Mouse (Mus musculus) hindbrain, embryonic 10.5 days (tissue): ENCODE results near the gene Pdcd1lg2. TPM values are rescaled to one million over a fixed set of nuclear protein-coding genes. Genes with fewer than 3 reads are reported as not detected.

Experiments used
- DNase-seq: peaks from one replicate; pipeline ENCODE4 v3.0.0-alpha.2; 2017; ENCODE audit warnings: low spot score
- H3K27ac ChIP-seq: fragments of 300-500 bp; sonication (generic); 2 replicates; pipeline ENCODE4 v1.5.1; 2016; ENCODE audit warnings: mild to moderate bottlenecking, moderate library complexity
- H3K27me3 ChIP-seq: fragments of 300-500 bp; sonication (generic); 2 replicates; pipeline ENCODE4 v1.6.1; 2016; ENCODE audit warnings: mild to moderate bottlenecking; ENCODE audit not compliant: poor library complexity, insufficient read depth, severe bottlenecking
- H3K36me3 ChIP-seq: fragments of 300-500 bp; sonication (generic); 2 replicates; pipeline ENCODE4 v1.6.1; 2016; ENCODE audit warnings: mild to moderate bottlenecking, moderate library complexity
- H3K4me1 ChIP-seq: fragments of 300-500 bp; sonication (generic); replicated peaks from 2 replicates; pipeline ENCODE4 v1.6.1; 2016; ENCODE audit warnings: mild to moderate bottlenecking
- H3K4me3 ChIP-seq: fragments of 300-500 bp; sonication (generic); 2 replicates; pipeline ENCODE4 v1.5.1; 2016; ENCODE audit warnings: mild to moderate bottlenecking, moderate library complexity
- H3K9me3 ChIP-seq: fragments of 300-500 bp; sonication (generic); 2 replicates; pipeline ENCODE4 v1.6.1; 2016; ENCODE audit warnings: mild to moderate bottlenecking, moderate library complexity
- WGBS: fragments of 180-500 bp; shearing (Covaris S2); methylation state at CpG from one replicate; pipeline ENCODE4 v1.1.7; 2016; 5-methylcytosine and 5-hydroxymethylcytosine counted together
- polyA plus RNA-seq: library from polyadenylated mRNA; unstranded; fragments of >200 nt; fragmentation: Nextera tagmentation; extraction: Ambion mirVana; gene quantifications from 2 replicates; pipeline ENCODE4 v1.2.1, GENCODE M21; 2016

Gene Pdcd1lg2
- polyA plus RNA-seq, 1 experiment from 2014 or later = not detected

DNA sequence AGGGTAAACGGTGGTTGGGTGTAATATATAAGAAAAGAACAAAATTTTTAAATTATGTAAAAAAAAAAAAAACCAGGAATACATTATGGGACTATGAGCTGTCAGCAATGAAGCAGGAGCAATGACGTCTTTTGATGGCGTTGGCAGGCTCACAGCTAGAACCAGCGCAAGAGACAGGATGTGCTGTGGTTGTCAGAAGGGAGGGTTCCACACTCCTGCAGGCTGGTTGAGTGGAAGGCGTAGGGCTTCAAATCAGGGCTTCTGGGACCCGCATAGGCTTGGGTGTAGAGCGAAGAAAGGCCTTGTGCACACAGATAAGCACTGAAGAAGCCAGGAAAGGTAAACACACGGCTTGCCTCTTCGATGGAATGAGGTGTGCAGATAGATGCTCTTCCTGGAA, 56.1 kb downstream of the Pdcd1lg2 start:
- Histone ChIP-seq H3K4me1 (peaks cover 11% of the 10 kb centered on the region), H3K27ac (no peak overlapping the region), H3K27me3 (no peaks in the 10 kb centered on the region), H3K36me3 (no peaks in the 10 kb centered on the region), H3K9me3 (no peaks in the 10 kb centered on the region), H3K4me3 (no peak overlapping the region)
- DNase-seq = no peak
- WGBS = 92% methylated on average over 9 of the region's 9 CpGs

DNA sequence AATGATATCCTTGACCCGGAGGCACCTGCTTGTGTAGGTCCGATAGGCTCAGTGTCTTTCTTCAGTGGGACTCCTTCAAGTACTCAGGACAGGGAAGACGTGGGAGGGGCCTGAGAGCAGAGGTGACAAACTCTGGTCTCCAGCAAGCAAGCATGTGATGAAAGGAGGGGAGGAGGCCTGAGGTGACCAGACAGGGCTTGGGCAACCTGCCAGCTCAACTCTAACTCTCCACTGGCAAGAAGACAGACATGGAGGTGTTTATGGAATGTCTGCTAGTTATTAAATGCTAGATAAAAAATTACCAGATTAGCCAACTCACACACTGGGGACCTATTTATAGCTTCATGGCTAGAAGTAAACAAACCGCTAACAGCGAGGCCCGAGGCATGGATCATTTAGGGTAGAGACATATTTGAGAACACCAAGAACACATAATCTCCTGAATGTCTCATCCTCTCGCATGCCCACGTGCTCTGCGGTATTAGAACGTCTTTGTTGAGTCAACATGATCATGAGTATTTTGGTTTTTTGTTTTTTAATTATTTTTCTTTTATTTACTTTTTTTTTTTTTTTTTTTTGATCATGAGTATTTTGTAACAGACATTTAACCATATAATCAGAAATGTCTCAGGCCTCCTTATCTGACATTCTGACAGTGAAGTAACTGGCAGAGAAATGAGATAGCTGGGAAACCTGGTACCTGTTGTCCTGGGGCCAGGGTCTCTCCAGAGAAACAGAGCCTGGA, 58.4 kb downstream of the Pdcd1lg2 start:
- H3K27ac ChIP-seq = no peak overlapping the region
- WGBS = 90% methylated on average over 10 of the region's 10 CpGs
- no peaks in the 10 kb centered on the region for H3K27me3 ChIP-seq
- H3K4me3 ChIP-seq = no peak overlapping the region
- no peaks in the 10 kb centered on the region for H3K9me3 ChIP-seq
- no peaks in the 10 kb centered on the region for H3K36me3 ChIP-seq
- no peak for DNase-seq
- peaks cover 11% of the 10 kb centered on the region for H3K4me1 ChIP-seq

DNA sequence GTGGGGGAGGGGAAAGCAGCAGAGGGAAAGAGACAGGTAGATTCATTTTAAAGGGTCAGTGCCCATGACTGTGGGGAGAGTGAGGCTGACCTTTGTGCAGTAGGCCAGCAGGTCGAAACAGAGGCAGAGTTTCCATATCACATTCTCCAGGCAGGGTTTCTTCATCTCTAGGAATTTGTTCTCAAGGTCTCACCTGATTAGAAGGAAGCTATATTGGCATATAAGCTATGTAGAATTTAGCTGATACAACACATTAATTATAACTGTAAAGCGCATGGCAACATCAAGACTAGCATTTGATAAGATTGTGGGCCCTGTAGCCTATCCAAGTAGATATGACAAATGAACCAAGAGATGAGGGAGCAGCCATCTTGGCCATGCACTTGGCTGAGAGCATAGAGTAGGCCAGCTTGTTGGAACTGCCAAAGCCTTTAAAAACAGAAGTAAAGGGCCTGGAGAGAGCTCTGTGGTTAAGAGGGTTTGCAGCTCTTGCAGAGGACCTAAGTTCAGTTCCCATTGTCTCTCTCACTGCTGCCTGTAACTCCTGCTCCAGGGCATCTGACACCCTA, 59.1 kb downstream of the Pdcd1lg2 start:
- no peak overlapping the region for H3K4me3 ChIP-seq
- no peak for DNase-seq
- H3K36me3 ChIP-seq = no peaks in the 10 kb centered on the region
- H3K27ac ChIP-seq = no peak overlapping the region
- H3K4me1 ChIP-seq = peaks cover 11% of the 10 kb centered on the region
- H3K27me3 ChIP-seq = no peaks in the 10 kb centered on the region
- H3K9me3 ChIP-seq = no peaks in the 10 kb centered on the region
- WGBS = 90% methylated on average over 2 of the region's 2 CpGs

DNA sequence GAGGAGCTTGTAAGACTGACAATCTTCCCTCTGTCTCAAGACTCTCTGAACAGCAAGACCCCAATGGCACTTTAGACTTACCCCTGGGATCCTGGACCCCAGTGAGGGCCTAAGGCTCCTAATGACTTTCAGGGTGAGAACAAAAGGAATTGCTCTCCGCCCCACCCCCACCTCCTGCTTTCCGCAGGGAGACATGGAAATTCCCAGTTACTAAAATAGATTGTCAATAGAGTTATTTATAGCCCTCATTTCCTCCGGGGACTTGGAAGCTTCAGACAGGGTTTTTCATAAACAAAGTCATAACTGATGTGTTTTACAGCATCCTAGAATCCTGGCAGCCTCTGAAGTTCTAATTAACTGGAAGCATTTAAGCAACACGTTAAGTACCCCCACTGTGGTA, 59.9 kb downstream of the Pdcd1lg2 start:
- WGBS = 36% methylated on average over 4 of the region's 4 CpGs
- no peaks in the 10 kb centered on the region for H3K9me3 ChIP-seq
- peaks cover 11% of the 10 kb centered on the region for H3K4me1 ChIP-seq
- no peaks in the 10 kb centered on the region for H3K27me3 ChIP-seq
- H3K36me3 ChIP-seq = no peaks in the 10 kb centered on the region
- H3K4me3 ChIP-seq = no peak overlapping the region
- peak; percentile 21 for DNase-seq
- H3K27ac ChIP-seq = peak overlapping the region; percentile 42; the same call in 1 of the 2 replicates

DNA sequence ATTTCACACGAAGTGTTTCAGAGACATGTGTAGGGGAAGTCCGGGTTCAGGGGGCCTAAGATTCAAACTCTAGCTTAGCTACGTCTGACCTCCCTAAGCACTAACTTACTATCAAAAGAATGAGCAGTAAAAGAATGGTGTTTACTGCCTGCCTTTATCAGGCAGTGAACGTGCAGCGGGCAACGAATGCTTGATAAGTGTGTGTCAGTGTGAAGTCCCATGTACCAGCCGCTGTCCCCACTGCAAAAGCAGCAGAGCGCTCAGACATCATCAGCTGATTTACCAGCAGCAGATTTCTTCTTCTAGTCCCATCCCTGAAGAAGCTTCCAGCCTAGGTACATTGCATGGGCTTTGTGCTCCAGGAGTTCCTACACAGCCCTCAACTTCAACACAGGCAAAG, 61.7 kb downstream of the Pdcd1lg2 start:
- H3K4me1 ChIP-seq = peaks cover 11% of the 10 kb centered on the region
- no peaks in the 10 kb centered on the region for H3K9me3 ChIP-seq
- H3K36me3 ChIP-seq = no peaks in the 10 kb centered on the region
- no peak for DNase-seq
- 93% methylated on average over 8 of the region's 8 CpGs for WGBS
- H3K4me3 ChIP-seq = no peak overlapping the region
- H3K27me3 ChIP-seq = no peaks in the 10 kb centered on the region
- no peak overlapping the region for H3K27ac ChIP-seq

DNA sequence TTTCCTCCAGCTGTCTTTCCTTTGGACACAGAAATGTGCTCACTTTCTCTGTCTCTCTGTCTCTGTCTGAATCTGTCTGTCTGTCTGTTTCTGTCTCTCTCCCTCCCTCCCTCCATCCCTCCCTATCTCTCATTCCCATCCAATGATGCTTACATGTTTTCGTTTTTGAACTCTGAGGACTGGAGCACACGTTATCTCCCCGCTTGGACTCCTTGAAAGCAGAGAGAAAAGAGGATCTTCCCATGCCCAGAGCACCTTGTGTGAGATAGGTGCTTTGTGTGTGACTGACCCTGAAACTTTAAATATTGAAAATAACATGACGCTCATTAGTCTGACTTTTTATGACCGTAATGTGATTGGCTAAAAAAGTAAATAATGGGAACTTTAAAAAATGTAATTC, 62.2 kb downstream of the Pdcd1lg2 start:
- Histone ChIP-seq H3K36me3 (no peaks in the 10 kb centered on the region), H3K27me3 (no peaks in the 10 kb centered on the region), H3K4me3 (no peak overlapping the region), H3K9me3 (no peaks in the 10 kb centered on the region), H3K4me1 (peaks cover 11% of the 10 kb centered on the region), H3K27ac (no peak overlapping the region)
- DNase-seq = no peak
- 92% methylated on average over 5 of the region's 5 CpGs for WGBS

DNA sequence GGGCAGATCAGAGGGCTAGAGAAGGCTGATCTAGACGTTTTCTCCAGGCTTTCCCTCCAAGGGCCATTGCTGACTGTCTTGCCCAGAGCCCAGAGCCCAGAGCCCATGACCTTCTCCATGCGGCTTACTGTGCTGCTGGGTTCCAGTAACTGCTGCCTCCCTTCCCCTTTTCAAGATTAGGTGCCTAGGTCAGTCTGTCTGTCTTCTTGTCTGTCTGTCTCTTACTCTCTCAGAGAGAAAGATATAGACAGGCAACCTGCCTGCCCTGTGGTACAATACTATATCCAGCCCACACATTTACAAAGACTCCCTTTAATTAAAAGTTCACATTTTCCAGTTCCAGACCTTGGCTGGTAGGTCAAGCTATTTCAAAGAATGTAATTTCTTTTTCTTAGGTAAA, 64.1 kb downstream of the Pdcd1lg2 start:
- WGBS = 52% methylated on average over 2 of the region's 2 CpGs
- H3K27me3 ChIP-seq = no peaks in the 10 kb centered on the region
- H3K27ac ChIP-seq = no peak overlapping the region
- H3K4me3 ChIP-seq = no peak overlapping the region
- peaks cover 11% of the 10 kb centered on the region for H3K4me1 ChIP-seq
- no peaks in the 10 kb centered on the region for H3K9me3 ChIP-seq
- H3K36me3 ChIP-seq = no peaks in the 10 kb centered on the region
- DNase-seq = no peak

DNA sequence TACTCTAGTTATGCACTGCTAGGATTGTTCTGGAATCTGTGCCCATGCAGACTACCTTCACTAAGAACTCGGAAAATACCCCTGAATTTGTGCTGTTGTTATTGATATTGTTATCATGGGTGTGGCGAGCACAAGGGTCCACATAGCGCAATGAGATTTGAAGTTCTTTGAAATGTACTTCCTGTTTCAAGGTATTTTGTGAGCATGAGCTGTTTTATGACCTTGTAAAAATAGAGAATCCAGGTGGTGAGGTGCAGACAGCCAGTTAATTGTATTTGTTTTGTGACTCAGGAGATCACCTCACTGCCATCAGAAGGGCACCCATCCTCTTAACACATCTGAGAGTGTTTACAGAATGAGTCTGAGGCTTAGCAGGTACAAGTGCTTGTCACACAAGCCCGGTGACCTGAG, 64.5 kb downstream of the Pdcd1lg2 start:
- Histone ChIP-seq H3K27ac (no peak overlapping the region), H3K4me3 (no peak overlapping the region), H3K9me3 (no peaks in the 10 kb centered on the region), H3K4me1 (peaks cover 8% of the 10 kb centered on the region), H3K27me3 (no peaks in the 10 kb centered on the region), H3K36me3 (no peaks in the 10 kb centered on the region)
- WGBS = 86% methylated on average over 4 of the region's 4 CpGs
- DNase-seq = no peak

DNA sequence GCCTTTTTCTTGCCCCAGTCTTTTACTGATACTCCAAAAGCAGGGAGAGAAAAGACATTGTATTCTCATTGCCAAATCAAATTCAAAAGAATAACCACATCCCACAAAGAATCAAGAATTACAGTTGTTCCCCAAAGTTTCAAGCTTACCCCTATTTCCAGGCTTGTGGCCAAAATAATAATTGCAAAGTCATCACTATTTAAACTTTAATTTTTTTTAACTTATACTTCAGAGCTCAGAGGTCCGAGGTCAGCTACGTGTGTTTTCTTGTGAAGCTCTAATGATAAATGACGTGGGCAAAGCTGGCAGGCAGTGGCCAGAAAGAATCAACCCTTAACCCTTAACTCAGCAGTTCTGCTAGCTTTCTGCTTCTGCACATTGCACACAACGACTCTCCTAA, 67.9 kb downstream of the Pdcd1lg2 start:
- no peaks in the 10 kb centered on the region for H3K9me3 ChIP-seq
- H3K4me1 ChIP-seq = peaks cover 9% of the 10 kb centered on the region; the same call in 1 of the 2 replicates
- H3K27me3 ChIP-seq = no peaks in the 10 kb centered on the region
- 56% methylated on average over 4 of the region's 4 CpGs for WGBS
- no peak for DNase-seq
- H3K27ac ChIP-seq = no peak overlapping the region
- no peak overlapping the region for H3K4me3 ChIP-seq
- H3K36me3 ChIP-seq = no peaks in the 10 kb centered on the region

DNA sequence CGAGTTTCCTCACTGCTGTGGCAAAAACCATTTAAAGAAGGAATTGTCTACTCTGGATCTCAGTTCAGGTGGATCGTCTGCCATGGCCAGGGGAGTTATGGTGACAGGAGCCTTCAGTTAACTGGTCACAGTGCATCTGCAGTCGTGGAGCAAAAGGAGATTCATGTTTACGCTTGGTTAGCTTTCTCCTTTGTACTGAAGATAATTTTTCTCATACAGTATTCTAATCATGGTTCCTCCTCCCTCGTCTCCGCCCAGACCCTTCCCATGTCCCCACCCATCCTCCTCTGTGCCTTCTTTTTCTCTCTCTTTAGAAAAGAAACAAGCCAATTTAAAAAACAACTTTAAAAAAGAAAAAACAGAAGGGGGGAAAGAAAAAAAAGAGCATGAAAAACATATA, 70.9 kb downstream of the Pdcd1lg2 start:
- Histone ChIP-seq H3K9me3 (no peaks in the 10 kb centered on the region), H3K4me1 (peaks cover 12% of the 10 kb centered on the region; the same call in 1 of the 2 replicates), H3K27me3 (no peaks in the 10 kb centered on the region), H3K36me3 (no peaks in the 10 kb centered on the region), H3K4me3 (no peak overlapping the region), H3K27ac (no peak overlapping the region; the same call in 1 of the 2 replicates)
- 76% methylated on average over 6 of the region's 6 CpGs for WGBS
- DNase-seq = no peak

DNA sequence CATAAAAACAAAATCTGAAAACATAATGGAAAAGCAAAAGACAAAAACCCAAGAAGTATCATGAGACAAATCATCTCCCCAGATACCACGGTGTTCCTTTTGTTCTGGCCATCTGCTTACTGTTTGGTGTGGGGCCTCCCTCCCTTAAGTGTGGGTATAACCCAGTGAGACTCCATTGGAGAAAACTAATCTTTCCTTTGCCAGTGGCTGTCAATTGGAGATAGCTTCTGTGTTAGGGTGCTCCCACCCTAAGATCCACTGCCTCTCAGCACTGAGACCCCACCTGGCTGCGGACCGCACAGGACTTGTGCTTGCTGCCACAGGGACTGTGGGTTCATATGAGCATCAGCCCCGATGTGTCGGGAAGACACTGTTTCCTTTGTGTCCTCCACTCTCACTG, 71.4 kb downstream of the Pdcd1lg2 start:
- 84% methylated on average over 5 of the region's 5 CpGs for WGBS
- Histone ChIP-seq H3K27me3 (no peaks in the 10 kb centered on the region), H3K4me1 (peaks cover 12% of the 10 kb centered on the region; the same call in 1 of the 2 replicates), H3K9me3 (no peaks in the 10 kb centered on the region), H3K36me3 (no peaks in the 10 kb centered on the region), H3K27ac (peak overlapping the region; percentile 50), H3K4me3 (no peak overlapping the region)
- no peak for DNase-seq

DNA sequence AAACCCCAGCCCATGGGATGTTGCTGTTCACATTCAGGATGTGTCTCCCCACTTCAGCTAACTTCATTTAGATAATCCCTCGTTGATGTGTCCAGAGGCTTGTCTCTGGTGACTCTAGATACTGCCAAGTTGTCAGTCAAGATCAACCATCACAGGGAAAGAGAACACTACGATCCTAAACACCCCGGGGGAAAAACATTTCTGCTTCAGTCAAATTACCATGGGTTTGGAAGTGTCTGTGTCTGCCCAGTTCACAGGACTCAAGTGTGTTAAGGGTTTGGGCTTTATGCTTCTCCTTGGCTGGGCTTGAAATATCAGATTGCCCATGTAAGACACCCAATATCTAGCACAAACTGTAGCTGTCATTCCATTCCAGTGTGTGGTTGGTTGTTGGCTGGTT, 71.9 kb downstream of the Pdcd1lg2 start:
- no peak for DNase-seq
- Histone ChIP-seq H3K36me3 (no peaks in the 10 kb centered on the region), H3K27ac (peak overlapping the region; percentile 50; the same call in 1 of the 2 replicates), H3K27me3 (no peaks in the 10 kb centered on the region), H3K4me3 (no peak overlapping the region), H3K4me1 (peaks cover 12% of the 10 kb centered on the region; the same call in 1 of the 2 replicates), H3K9me3 (no peaks in the 10 kb centered on the region)
- WGBS = 77% methylated on average over 3 of the region's 3 CpGs

DNA sequence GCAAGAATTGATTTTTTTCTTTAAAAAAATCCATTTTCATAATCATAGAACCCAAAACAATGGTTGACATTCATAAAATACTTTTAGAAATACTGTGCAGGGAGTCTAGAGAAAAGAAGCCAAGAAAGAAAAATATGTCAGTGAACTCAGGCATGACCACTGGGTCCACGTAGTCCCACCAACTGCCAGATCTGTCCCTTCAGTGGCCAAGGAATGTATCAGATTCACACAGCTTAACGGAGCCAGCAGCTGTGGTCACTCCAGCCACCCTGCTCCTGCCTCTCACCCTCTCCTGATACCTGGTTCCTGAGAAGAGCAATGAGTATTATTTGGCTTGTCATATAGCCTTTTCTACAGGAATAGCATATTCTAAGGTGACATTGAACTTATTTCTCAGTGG, 72.7 kb downstream of the Pdcd1lg2 start:
- Histone ChIP-seq H3K9me3 (no peaks in the 10 kb centered on the region), H3K27ac (no peak overlapping the region), H3K4me3 (no peak overlapping the region), H3K4me1 (peaks cover 12% of the 10 kb centered on the region; the same call in 1 of the 2 replicates), H3K36me3 (no peaks in the 10 kb centered on the region), H3K27me3 (no peaks in the 10 kb centered on the region)
- WGBS = 76% methylated on average over 2 of the region's 2 CpGs
- DNase-seq = no peak
